Mouse (Mus musculus) spleen, embryonic (tissue): ENCODE measurements at regions not wholly inside any gene's neighbourhood (a gene's known extent, or its start where the extent isn't known, plus 50 kb on each side); places are given as distances from the start of the nearest gene placed in this dataset.

ENCODE experiments used
- CTCF ChIA-PET: fragments of 350-600 bp; sonication (Branson Sonifier 250); formaldehyde crosslinking; loops from one replicate; lab custom pipeline; 2022; lab: Charles Lee

DNA sequence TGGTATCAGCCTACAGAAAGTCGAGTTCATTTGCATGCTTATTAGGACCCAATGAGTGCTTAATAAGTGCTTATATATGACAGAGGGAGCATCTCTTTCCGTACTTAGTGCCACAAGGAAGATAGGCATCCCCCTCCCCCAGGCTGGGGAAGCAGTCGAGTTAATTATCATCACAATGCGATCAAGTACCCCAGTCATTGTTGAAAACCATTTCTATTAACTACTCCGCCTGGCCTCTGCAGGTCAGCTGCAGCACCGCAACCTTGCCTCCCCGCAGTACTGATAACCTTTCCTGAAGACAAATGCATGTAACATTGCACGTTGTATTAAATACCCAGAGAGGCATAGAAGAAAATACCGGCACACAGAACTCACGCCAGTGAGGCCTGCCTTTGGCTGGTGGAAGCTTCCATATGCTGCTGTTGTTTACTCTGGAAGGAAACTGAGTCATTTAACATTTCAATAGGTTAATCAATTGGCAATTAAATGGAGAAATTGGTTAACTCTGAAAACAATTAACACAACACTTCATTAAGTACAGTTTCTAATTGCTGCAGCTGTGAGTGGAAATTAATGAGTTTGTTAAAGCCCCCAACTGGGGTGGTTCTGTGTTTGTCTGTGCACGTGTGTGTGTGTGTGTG, 80.6 kb upstream of the Otx2 start:
- CTCF ChIA-PET: no interaction called here

DNA sequence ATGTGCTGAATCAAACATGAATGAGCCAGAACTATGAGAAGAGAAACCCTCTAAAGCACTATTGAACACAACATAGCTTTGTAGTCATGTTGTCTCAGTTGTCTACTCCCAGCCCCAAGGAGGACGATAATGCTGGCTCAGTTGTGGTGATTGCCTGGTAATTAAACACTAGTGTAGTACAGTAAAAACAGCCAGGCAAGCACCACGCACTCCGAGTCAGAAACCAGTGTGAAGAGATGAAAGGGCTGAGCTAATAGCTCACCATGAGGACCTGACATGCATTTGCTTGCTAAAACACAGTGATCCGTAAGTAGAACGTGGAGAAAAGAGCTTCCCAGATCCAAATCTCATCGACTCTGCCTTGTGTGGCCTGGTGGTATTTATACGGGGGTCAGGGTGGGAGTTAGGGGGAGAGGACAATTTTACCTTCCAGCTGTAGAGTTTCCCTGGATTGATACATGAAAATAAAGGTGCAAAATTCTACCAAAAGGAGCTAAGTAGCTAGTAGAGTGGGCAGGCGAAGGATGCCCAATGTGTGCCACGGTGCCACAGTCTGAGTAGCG, 80.0 kb upstream of the Otx2 start:
- CTCF ChIA-PET: no interaction called here

DNA sequence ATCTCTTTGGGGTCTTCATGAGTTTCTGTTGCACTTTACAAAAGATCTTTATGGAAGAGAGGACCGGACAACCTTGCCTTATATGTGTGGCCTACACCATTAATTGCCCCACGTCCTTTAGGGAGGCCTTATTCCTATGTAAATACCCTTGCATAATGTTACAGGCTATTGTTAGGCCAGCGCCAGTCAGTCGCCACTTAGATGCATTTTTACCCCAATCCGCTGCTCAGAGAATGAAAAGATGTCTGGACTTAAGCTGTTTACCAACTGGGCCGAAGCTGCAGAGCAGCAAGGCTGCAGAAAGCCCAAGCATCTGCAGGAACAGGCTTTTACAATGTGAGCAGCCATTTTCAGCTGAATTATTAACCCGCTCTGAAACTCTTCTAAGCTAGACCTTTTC, 79.5 kb upstream of the Otx2 start:
- CTCF ChIA-PET: no interaction called here

DNA sequence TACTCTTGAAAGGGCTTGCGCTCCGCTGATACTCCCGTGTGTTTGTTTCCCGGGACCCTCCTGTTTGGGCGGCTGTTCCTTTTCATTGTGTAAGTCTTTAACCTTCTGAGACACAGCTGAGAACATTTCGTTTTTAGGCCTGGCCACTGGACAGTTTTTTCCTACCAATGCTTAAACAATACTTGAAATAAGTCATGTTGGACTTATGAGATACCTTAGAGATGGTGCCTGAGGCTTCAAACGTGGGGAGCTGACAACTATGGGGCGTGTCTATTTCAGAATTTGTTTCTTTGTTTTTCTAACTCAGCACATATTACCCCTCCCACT, 78.9 kb upstream of the Otx2 start:
- CTCF ChIA-PET: no interaction called here

DNA sequence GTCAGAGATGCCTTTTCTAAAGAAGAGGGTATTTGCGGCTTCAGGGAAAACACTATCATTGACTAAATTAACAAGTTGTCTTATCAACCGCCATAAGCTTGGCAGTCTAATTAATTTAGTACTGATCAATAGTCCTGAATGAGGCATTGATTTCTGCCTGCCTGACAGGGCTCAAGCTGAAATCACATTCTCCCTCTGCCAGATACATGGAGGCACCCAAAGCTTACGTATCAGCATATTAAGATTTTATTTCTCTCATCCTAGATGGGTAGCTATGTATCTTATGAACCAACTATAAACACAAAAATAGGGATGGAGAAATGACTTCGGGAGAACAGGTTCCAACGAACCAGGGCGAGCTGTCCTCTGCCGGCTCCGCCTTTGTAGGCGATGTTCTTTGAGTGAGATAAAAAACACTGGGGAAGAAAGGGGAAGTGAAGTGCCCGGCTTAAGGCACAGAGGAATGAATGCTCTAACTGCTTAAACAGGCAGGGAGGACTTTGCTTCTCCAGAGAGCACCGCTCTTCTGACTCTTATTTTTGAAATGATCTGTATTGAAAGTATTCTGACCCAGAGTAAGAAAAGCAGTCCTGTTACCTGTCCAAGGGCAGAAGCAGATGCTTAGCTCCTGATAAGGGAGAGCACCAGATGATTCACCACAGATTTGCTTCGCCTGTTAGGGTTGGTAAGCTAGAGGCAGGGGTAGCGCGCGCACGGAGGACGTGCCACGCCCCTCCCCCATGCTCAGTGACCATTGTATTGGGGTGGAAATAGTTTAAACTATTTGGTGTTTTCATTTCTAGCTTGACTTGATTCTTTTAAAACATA, 78.3 kb upstream of the Otx2 start:
- CTCF ChIA-PET: no interaction called here

DNA sequence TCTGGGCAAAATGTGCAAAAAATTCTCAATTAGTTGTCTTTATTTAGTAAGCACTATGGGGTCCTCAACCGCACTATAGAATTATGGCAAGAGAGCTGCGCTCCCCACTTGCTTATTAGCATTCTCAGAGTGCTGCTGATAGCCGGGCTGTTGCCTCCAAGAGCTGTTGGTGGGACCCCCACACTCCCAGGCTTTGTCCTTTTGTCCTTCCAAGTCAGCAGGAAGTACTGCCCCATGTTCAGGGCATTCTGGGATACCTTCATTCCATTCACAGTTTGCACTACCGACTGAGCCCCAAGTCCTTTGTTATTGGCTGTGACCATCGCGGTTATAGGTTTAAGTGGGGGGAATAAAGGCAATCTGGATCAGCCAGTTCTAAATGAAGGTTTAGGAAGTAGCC, 77.4 kb upstream of the Otx2 start:
- CTCF ChIA-PET: no interaction called here

DNA sequence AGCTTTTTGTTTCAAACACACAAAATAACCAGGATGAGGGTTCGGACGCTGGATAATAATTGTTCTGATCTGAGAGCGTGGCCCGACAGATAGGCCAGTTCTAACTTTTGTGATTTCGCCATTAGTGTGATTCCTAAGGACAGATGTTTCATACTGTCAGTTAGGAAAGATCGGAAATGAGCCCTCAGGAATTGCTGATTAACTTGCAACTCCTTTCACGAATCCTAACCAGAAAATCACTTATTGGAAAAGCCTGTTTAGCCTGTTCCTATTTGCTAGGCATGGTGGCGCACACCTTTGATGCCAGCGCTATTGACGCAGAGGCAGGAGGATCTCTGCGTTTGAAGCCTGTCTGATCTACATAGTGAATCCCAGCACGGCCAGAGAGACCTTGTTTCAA, 75.4 kb upstream of the Otx2 start:
- CTCF ChIA-PET: no interaction called here

DNA sequence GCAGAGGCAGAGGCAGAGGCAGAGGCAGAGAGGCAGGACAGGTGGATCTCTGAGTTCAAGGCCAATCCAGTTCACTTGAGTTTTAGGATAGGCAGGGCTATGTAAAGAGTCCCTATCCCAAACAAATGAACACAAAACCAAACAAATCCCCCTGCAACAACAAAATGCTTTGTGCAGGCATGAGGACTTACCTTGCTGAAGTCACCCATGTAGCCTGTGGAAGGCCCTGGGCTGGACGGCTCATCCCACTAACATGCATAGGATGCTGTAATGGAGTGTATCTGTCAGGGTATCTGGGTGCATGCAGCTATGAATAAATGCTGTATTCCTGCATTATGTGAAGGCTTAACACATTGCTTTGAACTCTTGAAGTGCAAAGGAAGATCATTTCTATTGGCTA, 74.3 kb upstream of the Otx2 start:
- CTCF ChIA-PET: no interaction called here

DNA sequence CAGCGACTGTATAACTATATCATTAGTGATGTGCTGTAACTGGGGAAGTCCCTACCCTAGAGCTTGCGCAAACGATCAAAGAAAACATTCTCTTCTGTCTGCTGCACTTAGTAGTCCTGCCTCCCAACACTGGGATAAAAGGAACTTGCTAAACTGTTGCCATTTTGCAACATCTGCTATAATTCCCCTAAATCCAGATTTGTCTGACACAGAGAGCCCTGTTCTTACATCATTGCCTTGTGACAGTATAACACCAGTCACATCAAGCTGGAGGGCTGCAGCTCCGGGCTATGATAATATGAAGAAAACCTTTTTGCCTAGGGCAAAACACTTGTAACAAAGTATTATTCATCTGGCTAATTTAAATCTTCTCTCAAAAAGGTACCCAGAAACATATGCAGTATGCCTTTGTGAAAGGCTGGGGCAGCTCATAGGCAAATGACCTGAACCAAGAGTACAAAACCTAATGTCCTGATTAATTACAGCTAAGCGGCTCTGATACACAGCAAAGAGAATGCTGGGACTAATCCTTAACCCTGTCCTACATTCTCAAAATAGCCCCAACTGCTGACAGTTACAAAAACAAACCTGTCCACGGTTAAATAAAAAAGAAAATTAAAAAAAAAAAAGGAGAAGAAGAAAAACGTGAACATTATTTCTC, 67.5 kb upstream of the Otx2 start:
- CTCF ChIA-PET: no interaction called here

DNA sequence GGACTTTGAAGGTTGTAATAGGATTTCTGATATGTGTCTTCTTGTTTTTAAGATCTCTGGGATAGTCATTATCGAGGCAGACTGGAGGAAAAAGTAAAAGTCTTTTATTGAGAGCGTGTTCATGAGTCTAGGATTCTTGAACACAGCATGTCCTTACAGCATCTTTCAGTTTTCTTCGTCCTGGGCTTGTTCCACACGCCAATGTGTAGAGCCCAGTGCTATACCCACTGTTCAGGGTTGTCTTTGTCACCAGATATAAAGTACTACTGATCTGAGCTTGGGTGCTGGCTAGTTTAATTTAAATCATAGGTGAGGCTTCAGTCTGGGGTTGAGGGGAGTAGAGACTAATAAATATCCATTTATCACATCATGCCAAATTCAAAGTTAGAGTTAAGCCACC, 65.5 kb upstream of the Otx2 start:
- CTCF ChIA-PET: no interaction called here

DNA sequence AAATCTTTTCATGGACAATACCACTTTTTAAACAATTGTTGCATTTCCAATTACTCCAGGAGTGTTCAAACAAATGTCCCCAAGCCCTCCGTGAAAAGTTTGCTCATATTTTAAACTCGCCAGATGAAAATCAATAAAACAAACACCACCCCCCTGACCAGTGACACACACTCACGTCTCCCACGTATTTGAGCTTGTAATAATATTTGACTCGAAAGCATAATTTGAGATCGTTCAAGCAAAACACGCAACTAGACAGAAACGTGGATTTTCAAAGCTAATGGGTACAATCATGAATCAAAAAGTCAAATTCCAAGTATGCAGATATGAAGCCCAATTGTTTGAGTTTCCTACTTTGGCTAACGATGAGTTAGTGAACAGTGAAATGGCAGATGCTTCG, 65.0 kb upstream of the Otx2 start:
- CTCF ChIA-PET: no interaction called here

DNA sequence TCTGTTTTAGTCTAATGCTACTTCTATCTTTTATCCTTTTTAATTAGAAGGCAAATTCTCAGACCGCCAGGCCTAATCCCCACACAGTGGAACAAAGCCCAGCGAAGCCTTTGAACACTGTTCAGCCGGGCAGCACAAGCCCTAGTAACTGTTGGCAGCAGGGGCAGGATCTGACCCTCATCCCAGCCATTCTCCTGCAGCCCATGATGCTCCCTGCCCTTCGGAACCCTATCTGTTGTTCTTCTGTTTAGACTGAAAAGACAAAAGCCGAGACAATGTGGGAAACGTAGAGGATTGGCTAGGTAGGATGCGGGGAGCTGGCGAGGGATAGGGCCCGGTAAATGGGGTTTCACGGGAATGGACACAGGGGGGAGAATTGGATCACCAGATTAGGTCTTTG, 64.6 kb upstream of the Otx2 start:
- CTCF ChIA-PET: no interaction called here

DNA sequence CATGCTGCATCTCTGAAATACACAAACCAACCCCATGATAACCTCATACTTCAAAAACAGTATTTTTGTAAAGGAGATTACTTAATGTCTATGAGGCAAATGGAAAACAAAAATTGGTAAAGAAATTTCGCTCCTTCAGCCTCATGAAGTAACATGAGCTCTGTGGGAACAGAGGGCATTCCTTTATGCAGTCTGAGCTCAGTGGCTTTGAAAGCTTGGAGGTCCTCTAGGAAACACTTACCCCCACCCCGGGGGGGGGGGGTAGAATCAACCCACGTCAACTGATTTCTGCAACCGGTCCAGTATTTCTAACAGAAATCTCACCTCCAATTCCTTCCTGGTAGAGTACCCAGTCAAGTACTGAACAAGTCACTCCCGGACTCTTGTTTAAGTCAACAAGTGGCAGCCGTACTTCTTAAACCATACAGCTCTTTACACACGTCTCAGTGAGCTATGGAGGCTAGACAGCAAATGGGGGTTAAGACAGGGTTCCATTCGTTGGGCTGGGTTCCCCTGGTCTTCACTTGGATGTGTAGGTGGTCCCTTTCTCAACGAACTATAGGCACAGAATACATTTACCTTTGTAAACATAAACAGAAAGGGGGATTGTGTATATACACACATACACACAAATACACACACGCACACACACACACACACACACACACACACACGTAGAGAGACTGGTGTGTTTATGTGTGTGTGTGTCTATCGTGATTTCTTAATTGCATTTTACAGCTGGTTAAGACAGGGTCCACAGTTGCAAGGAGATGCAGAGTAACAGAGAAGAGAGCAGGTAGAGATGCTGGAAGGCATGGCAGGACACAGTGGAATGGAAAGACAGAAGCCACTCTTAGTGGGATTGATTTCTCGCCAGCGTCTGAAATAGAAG, 63.6 kb upstream of the Otx2 start:
- CTCF ChIA-PET: no interaction called here

DNA sequence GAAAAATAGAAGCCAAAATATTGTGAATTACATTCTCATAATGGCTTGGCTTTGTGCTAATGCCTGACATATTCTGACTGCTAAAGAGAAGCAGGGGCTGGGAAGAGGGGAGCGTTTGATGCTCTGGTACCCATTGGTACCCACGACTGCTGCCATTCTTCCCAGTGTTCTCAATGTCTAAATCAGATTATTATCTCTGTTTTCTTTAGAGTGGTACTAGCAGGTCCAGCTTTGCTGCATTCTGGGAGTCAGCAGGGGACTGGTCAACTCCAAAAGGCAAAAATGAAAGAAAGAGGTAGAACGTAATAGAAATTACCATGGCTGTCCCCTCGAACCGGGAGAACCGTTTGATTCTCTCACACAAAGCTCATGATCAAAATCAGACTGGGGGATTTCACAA, 62.6 kb upstream of the Otx2 start:
- CTCF ChIA-PET: no interaction called here

DNA sequence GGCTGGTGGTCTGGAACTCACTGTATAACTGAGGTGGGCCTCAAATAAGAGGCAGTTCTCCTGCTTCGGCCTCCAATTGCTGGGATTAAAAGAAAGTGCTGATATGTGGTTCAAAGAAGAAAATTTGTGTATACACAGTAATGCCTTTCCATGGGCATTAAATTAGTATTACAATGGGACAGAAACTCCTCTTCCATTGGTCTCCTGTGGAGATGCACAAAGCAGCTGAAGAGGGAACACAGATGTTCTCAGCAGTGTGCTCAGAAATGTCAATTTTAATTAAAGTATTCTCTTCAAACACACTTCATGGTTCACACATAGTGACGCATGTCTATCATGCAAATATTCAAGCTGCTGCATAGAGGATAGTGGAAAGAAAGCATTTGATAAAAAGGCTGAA, 56.4 kb upstream of the Otx2 start:
- CTCF ChIA-PET: no interaction called here
